28 mouse cellular contexts compared by ENCODE assay signal in genomic region chr8:93960909-93961308, GRCm38 (mm10).
"Had no signal": no experiment of that assay in that cellular context is flagged by ENCODE, and none has a peak within 500 bp of the region (broad histone marks: within the 10 kb centered on the region; RNA-seq: fewer than 3 reads in every experiment).

No protein-coding gene starts in this region.

- H3K36me3 ChIP-seq: intestine, embryonic 15.5 days; kidney, embryonic 15.5 days; limb, embryonic 13.5 days; limb, embryonic 15.5 days; liver, embryonic 12.5 days had no signal

- ATAC-seq: hindbrain, embryonic 16.5 days; inflammation-experienced regulatory T-cells, adult 6 months; intestine, embryonic 15.5 days; liver, embryonic 12.5 days had no signal

- H3K27me3 ChIP-seq: heart, embryonic 12.5 days; hindbrain, embryonic 12.5 days; intestine, embryonic 15.5 days; kidney, embryonic 15.5 days; limb, embryonic 13.5 days; limb, embryonic 15.5 days; liver, embryonic 12.5 days had no signal

- H3K9me3 ChIP-seq: heart, embryonic 10.5 days; heart, embryonic 12.5 days; hindbrain, embryonic 10.5 days; hindbrain, embryonic 12.5 days; intestine, embryonic 15.5 days; kidney, embryonic 15.5 days; limb, embryonic 13.5 days; limb, embryonic 15.5 days; liver, embryonic 12.5 days had no signal

- DNase-seq: gastrocnemius, adult 2 months; gastrocnemius, postnatal 10 days; gastrocnemius, postnatal 25 days; heart, adult 18-20 months; heart, postnatal 10 days; heart, postnatal 4 days; kidney, adult 11 months; kidney, adult 2 months; kidney, adult 9 months; kidney, postnatal 14 days; kidney, postnatal 36 days; layer of hippocampus, adult 9-11 months; layer of hippocampus, postnatal 36 days; left cerebral cortex, postnatal 4 days had no signal

- H3K9ac ChIP-seq: heart, embryonic 12.5 days; hindbrain, embryonic 12.5 days; hindbrain, embryonic 14.5 days; intestine, embryonic 15.5 days; kidney, embryonic 15.5 days; limb, embryonic 13.5 days; limb, embryonic 15.5 days; liver, embryonic 12.5 days; liver, embryonic 14.5 days had no signal

- H3K27ac ChIP-seq: gastrocnemius, adult 2 months; heart, embryonic 10.5 days; hindbrain, embryonic 10.5 days; hindbrain, embryonic 12.5 days; hindbrain, embryonic 14.5 days; intestine, embryonic 15.5 days; kidney, embryonic 15.5 days; kidney, postnatal 0 days; limb, embryonic 13.5 days; limb, embryonic 15.5 days; liver, embryonic 12.5 days; liver, embryonic 14.5 days had no signal

- H3K4me3 ChIP-seq: gastrocnemius, adult 2 months; heart, embryonic 10.5 days; heart, embryonic 12.5 days; hindbrain, embryonic 10.5 days; hindbrain, embryonic 12.5 days; intestine, embryonic 15.5 days; kidney, embryonic 15.5 days; limb, embryonic 13.5 days; limb, embryonic 15.5 days; liver, embryonic 12.5 days had no signal

- H3K4me1 ChIP-seq: hindbrain, embryonic 10.5 days; hindbrain, embryonic 12.5 days; intestine, embryonic 15.5 days; kidney, embryonic 15.5 days; limb, embryonic 13.5 days; limb, embryonic 15.5 days; liver, embryonic 12.5 days had no signal

- H3K4me2 ChIP-seq: heart, embryonic 12.5 days; hindbrain, embryonic 12.5 days; hindbrain, embryonic 14.5 days; intestine, embryonic 15.5 days; kidney, embryonic 15.5 days; limb, embryonic 13.5 days; limb, embryonic 15.5 days; liver, embryonic 12.5 days had no signal
